Mouse (Mus musculus) testis, adult 2 months (tissue): Measurements from ENCODE around the gene Tdrd9. TPM values are rescaled to one million over a fixed set of nuclear protein-coding genes. Genes with fewer than 3 reads are reported as not detected.
A peak's percentile ranks its signal among the peaks of the same experiment; 100 is the strongest.

Experiments
- H3K27ac ChIP-seq: fragments of 200-500 bp; 2 replicates; pipeline ENCODE4 v1.5.1; 2012; ENCODE audit warnings: low read depth, low read length; ENCODE audit not compliant: control insufficient read depth, insufficient read depth
- H3K27me3 ChIP-seq: fragments of 200-500 bp; 2 replicates; pipeline ENCODE4 v1.6.1; 2012; ENCODE audit warnings: mild to moderate bottlenecking, low read length, moderate library complexity; ENCODE audit not compliant: control insufficient read depth, insufficient read depth
- H3K36me3 ChIP-seq: fragments of 200-500 bp; 2 replicates; pipeline ENCODE4 v1.6.1; 2012; ENCODE audit warnings: mild to moderate bottlenecking, low read length; ENCODE audit not compliant: control insufficient read depth, insufficient read depth
- H3K4me1 ChIP-seq: fragments of 200-500 bp; 2 replicates; pipeline ENCODE4 v1.6.1; 2012; ENCODE audit warnings: low read length; ENCODE audit not compliant: control insufficient read depth, insufficient read depth
- H3K4me3 ChIP-seq: fragments of 200-500 bp; 2 replicates; pipeline ENCODE4 v1.5.1; 2012; ENCODE audit warnings: low read depth, mild to moderate bottlenecking, low read length, moderate library complexity, mixed read lengths; ENCODE audit not compliant: control insufficient read depth
- CTCF ChIP-seq: fragments of 200-500 bp; IDR thresholded peaks from 2 replicates; pipeline ENCODE4 v1.5.1; 2012; ENCODE audit warnings: low read depth, mild to moderate bottlenecking, inconsistent platforms, low read length, moderate library complexity; ENCODE audit not compliant: control insufficient read depth, insufficient read depth, insufficient replicate concordance
- POLR2A ChIP-seq: fragments of 200-500 bp; IDR thresholded peaks from 2 replicates; pipeline ENCODE4 v1.6.1; 2012; ENCODE audit warnings: low read depth, mild to moderate bottlenecking, inconsistent platforms, low read length, moderate library complexity; ENCODE audit not compliant: control insufficient read depth
- polyA plus RNA-seq: library from polyadenylated mRNA; depleted of rRNA; stranded (reverse); fragments of >200 nt; gene quantifications from 2 replicates; pipeline ENCODE4 v1.2.3, GENCODE M21; 2012

The Tdrd9 gene
- polyA plus RNA-seq, 1 experiment = 54.7 TPM

DNA sequence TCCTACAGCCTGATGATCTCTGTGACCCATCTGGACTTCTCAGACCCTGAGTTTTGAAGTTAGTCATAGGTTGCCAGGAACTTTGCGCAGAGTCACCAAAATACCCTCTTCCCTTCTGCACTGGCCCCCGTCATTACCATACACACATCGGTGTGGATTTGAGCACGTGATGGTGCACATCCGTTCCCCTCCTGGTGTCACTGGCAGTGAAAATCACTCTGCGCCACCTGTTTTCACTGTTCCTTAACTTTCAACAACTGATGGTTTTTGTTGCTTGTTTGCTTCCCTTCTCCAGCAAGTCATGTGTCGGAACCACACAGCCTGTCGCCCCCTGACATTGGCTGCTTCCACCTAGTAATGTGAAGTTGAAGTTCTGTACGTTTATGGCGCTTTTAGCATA lies 1.1 kb downstream of the Tdrd9 start:
- H3K27me3 ChIP-seq = no peaks in the 10 kb centered on the region
- no peaks in the 10 kb centered on the region; the same call in 1 of the 2 replicates for H3K36me3 ChIP-seq
- H3K4me1 ChIP-seq = no peaks in the 10 kb centered on the region; the same call in 1 of the 2 replicates
- peak overlapping the region; percentile 19; the same call in 1 of the 2 replicates for H3K27ac ChIP-seq
- TF ChIP-seq CTCF (no peak), POLR2A (no peak)
- H3K4me3 ChIP-seq = peak overlapping the region; percentile 97

DNA sequence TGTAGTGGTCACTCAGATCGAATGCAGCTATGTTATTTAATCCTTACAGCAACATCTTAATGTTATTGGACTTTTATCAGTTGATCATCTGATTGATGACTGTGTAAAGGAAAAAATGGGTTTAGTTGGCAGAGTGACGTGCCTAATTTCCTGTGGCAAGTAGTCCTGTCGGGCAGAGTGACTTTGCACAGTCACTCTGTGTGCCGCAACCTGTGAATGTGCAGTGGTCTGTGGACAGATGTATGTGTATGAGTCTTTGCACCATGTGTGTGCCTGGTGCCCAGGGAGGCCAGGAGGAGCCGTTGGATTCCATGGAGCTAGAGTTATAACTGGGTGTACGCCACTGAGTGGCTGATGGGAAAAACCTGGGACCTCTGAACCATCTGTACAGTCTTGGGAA lies 3.2 kb downstream of the Tdrd9 start:
- Histone ChIP-seq H3K4me1 (no peaks in the 10 kb centered on the region; the same call in 1 of the 2 replicates), H3K27me3 (no peaks in the 10 kb centered on the region), H3K4me3 (peak overlapping the region; percentile 6; the same call in 1 of the 2 replicates), H3K36me3 (no peaks in the 10 kb centered on the region; the same call in 1 of the 2 replicates), H3K27ac (no peak overlapping the region)
- TF ChIP-seq POLR2A (no peak), CTCF (no peak)

DNA sequence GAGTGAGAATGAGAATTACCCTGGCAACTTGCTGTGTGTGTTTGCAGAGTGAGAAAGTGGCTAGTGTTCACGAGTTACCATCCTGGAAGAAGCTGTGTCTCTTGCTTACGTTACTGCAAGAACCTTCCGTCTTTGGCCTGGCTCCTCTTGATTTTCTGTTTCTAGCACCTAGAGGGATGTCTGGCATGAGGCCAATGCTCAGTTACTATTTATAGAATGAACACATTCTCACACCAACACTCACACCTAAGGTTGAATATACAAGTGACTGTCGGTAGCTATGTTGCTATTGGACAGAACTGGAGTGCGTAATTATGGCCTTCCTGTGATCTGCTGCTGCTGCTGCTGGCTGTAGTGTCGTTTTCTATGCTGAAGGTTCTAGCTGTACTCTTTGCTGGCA lies 5.8 kb downstream of the Tdrd9 start:
- TF ChIP-seq CTCF = no peak
- no peak for TF ChIP-seq POLR2A
- no peaks in the 10 kb centered on the region; the same call in 1 of the 2 replicates for H3K36me3 ChIP-seq
- no peaks in the 10 kb centered on the region for H3K4me1 ChIP-seq
- no peak overlapping the region for H3K27ac ChIP-seq
- H3K27me3 ChIP-seq = no peaks in the 10 kb centered on the region
- no peak overlapping the region for H3K4me3 ChIP-seq

DNA sequence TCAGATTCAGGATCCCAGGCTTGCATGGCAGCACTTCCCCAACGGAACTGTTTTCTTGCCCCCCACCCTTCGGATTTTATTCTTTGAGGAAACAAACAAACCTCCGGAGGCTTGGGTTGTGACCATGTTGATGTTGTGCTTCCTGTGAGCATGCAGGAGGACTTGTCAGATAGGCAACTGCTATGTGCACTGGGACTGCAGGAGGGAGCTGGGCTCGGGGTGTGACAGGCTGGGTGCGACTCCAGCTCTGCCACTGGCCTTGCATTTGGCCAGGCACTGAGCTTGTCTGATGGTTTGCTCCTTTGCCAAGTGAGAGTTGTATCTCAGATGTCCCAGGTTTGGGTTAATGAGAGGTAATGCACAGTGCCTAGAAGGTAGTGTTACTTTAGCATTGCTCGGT lies 6.9 kb downstream of the Tdrd9 start:
- Histone ChIP-seq H3K27ac (no peak overlapping the region), H3K27me3 (no peaks in the 10 kb centered on the region), H3K4me1 (no peaks in the 10 kb centered on the region), H3K4me3 (no peak overlapping the region), H3K36me3 (no peaks in the 10 kb centered on the region; the same call in 1 of the 2 replicates)
- no peak for TF ChIP-seq CTCF
- no peak for TF ChIP-seq POLR2A

DNA sequence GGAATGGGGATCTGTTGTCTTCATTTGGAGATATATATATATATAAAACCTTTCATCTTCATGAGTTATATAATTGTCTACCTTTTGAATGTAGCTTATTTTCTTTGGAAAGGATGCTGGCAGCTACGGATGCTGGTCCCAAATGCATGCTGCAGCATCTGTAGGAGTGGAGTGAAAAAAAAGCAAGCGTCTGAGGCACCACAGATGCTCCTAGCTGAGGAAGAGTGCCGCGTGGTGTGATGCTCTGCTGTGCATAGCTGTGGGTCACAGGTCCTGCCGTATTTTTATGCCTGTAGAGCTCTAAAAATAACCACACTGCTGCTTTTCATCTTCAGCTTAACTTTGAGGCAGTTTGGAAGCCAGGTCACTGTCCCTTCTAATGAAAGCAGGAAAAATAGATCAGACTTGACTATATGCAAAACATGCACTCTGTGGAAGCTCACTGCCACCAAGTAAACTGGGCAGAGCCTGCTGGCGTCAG lies 9.6 kb downstream of the Tdrd9 start, which contains the start of gene Rd3l:
Rd3l (minus strand) TSS at position 431 of the 481 bp plus-strand sequence.
- no peaks in the 10 kb centered on the region for H3K4me1 ChIP-seq

DNA sequence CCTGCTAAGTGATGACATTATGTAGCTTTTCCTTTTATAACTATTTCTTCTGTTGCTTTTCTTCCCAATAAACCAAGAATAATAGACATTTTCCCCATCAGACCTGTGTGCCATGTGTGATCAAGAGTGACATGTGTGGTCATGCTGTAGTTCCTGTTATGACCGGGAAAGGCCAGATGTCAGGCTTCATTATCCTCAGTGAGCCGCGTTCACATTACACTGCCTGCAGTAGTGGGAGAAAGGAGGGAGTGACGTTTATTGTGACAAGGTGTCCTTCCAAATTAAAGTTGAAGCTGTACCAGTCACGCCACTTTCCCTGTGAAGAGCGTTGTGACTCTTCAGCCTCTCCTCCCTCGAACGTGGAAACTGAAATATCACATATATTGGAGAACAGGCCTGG lies 10.5 kb downstream of the Tdrd9 start:
- Histone ChIP-seq H3K27me3 (no peaks in the 10 kb centered on the region), H3K4me1 (no peaks in the 10 kb centered on the region), H3K36me3 (no peaks in the 10 kb centered on the region), H3K4me3 (no peak overlapping the region), H3K27ac (no peak overlapping the region)
- TF ChIP-seq CTCF (no peak), POLR2A (no peak)

More for the DNA sequence above, 9.6 kb downstream of the Tdrd9 start, which contains the start of gene Rd3l:
- H3K36me3 ChIP-seq = no peaks in the 10 kb centered on the region
- H3K4me3 ChIP-seq = no peak within 1 kb of the TSS
- TF ChIP-seq POLR2A = no peak
- TF ChIP-seq CTCF = no peak
- H3K27me3 ChIP-seq = no peaks in the 10 kb centered on the region
- H3K27ac ChIP-seq = no peak within 1 kb of the TSS

DNA sequence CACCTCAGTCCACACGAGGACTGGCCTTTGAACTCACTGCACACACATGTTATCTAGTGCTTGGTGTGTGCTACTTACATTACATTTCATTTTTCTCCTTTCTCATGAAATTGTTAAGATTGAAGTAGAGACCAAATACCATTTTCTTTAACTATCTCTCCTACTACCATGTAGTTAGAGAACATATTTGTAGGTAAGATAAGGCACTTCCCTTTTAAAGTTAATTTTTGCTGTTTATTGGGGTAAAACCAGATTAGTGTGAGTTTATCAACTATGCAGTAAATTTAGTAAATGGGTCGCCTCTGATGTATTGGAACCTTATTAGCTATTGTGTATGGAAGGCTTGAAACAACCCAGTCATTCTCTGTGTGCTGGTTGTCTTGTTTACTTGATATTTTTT lies 11.8 kb downstream of the Tdrd9 start:
- Histone ChIP-seq H3K36me3 (no peaks in the 10 kb centered on the region), H3K27me3 (no peaks in the 10 kb centered on the region), H3K27ac (no peak overlapping the region), H3K4me1 (no peaks in the 10 kb centered on the region), H3K4me3 (no peak overlapping the region)
- TF ChIP-seq CTCF (no peak), POLR2A (no peak)

DNA sequence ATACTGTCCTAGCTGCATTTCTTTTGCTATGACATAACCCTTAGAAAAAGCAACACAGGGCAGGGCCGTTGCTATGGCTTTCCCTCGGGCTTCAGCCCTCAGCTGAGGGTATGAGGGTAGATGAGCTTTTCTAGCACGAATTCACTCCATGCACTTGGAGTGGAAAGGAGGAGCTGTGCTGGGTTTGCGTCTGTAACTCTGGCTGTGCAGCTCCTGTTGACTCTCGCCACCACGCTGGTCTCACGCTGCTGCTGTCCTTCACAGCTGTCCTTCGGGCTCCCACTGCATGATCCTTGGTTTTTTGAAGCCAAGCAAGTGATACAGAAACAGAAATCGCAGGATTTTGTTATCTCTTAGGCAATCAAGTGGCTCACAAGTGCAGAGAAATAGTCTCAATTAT lies 15.4 kb downstream of the Tdrd9 start:
- TF ChIP-seq CTCF (no peak), POLR2A (no peak)
- no peaks in the 10 kb centered on the region for H3K27me3 ChIP-seq

More for the DNA sequence above, 15.4 kb downstream of the Tdrd9 start:
- no peaks in the 10 kb centered on the region for H3K4me1 ChIP-seq
- no peak overlapping the region for H3K27ac ChIP-seq
- H3K4me3 ChIP-seq = no peak overlapping the region
- H3K36me3 ChIP-seq = no peaks in the 10 kb centered on the region
